Mouse (Mus musculus) lung, postnatal 14 days (tissue): ENCODE measurements around the gene Cep164.
"Not testable (repeated sequence)": the region's sequence is repeated elsewhere in the genome, so short reads cannot be mapped to it uniquely, and the experiment has no call there.

Source experiments
- DNase-seq: peaks from one replicate; pipeline ENCODE4 v3.0.0; 2021

Gene Cep164

GRCm38 (mm10) chr9:45828291-45828963, at the start of gene Cep164:
Gene Cep164 (minus strand): TSS chr9:45828691.
- DNase-seq: peak; percentile 86

- DNase-seq: peak; percentile 68
Measured at GRCm38 (mm10) chr9:45877928-45878327, 49.4 kb upstream of the Cep164 start.

GRCm38 (mm10) chr9:45870265-45870664, 41.8 kb upstream of the Cep164 start:
- no peak for DNase-seq

GRCm38 (mm10) chr9:45869181-45869580, 40.7 kb upstream of the Cep164 start:
- no peak for DNase-seq

- no peak for DNase-seq
Measured at GRCm38 (mm10) chr9:45861813-45862212, 33.3 kb upstream of the Cep164 start.

GRCm38 (mm10) chr9:45859364-45859763, 30.9 kb upstream of the Cep164 start:
- no peak for DNase-seq

GRCm38 (mm10) chr9:45854136-45854535, 25.6 kb upstream of the Cep164 start:
- no peak for DNase-seq

GRCm38 (mm10) chr9:45853695-45854094, 25.2 kb upstream of the Cep164 start:
- DNase-seq: no peak

GRCm38 (mm10) chr9:45851776-45852175, 23.3 kb upstream of the Cep164 start:
- DNase-seq: no peak

GRCm38 (mm10) chr9:45851330-45851729, 22.8 kb upstream of the Cep164 start:
- DNase-seq: no peak

GRCm38 (mm10) chr9:45850528-45851155, 22.2 kb upstream of the Cep164 start:
- no peak for DNase-seq

- DNase-seq: peak; percentile 30
Measured at GRCm38 (mm10) chr9:45849528-45850408, 21.3 kb upstream of the Cep164 start.

- no peak for DNase-seq
Measured at GRCm38 (mm10) chr9:45846891-45847460, 18.5 kb upstream of the Cep164 start.

- not testable (repeated sequence) for DNase-seq
Measured at GRCm38 (mm10) chr9:45846176-45846575, 17.7 kb upstream of the Cep164 start.

GRCm38 (mm10) chr9:45845541-45845940, 17.1 kb upstream of the Cep164 start:
- DNase-seq: no peak

- DNase-seq: no peak
Measured at GRCm38 (mm10) chr9:45843780-45844179, 15.3 kb upstream of the Cep164 start.

- no peak for DNase-seq
Measured at GRCm38 (mm10) chr9:45843007-45843406, 14.5 kb upstream of the Cep164 start.

GRCm38 (mm10) chr9:45841458-45841857, 13.0 kb upstream of the Cep164 start:
- no peak for DNase-seq

- no peak for DNase-seq
Measured at GRCm38 (mm10) chr9:45840331-45840730, 11.8 kb upstream of the Cep164 start.

GRCm38 (mm10) chr9:45839982-45840300, 11.4 kb upstream of the Cep164 start:
- no peak for DNase-seq

GRCm38 (mm10) chr9:45839139-45839981, 10.9 kb upstream of the Cep164 start:
- peak; percentile 16 for DNase-seq

- DNase-seq: peak; percentile 84
Measured at GRCm38 (mm10) chr9:45838434-45839138, 10.1 kb upstream of the Cep164 start, which contains the start of gene Bace1. Gene Bace1 (plus strand): TSS chr9:45838580.
